Mouse (Mus musculus): ENCODE measurements around the gene Rprd1b. TPM values are rescaled to one million over a fixed set of nuclear protein-coding genes. Genes with fewer than 3 reads are reported as not detected.

Rprd1b gene
- polyA plus RNA-seq, 1 experiment from 2014 or later = 54.0 TPM

- H3K9me3 ChIP-seq = no peaks in the 10 kb centered on the region
- 0 out of 2 replicates have a peak, but pooled peaks cover 5% of the 10 kb centered on the region for H3K4me1 ChIP-seq
- H3K4me3 ChIP-seq = no peak overlapping the region
- no peak for DNase-seq (ENCODE audit: low spot score)
- no peak overlapping the region for H3K27ac ChIP-seq (replicated peaks)
- H3K36me3 ChIP-seq (replicated peaks) = peaks cover 93% of the 10 kb centered on the region
- no peaks in the 10 kb centered on the region for H3K27me3 ChIP-seq (replicated peaks; ENCODE audit: low read depth, poor library complexity, severe bottlenecking)
Observed at GRCm38 (mm10) chr2:158068444-158068971, 40.2 kb downstream of the Rprd1b start.

GRCm38 (mm10) chr2:158070885-158071632 lies 42.8 kb downstream of the Rprd1b start:
- no peak for DNase-seq (ENCODE audit: low spot score)
- H3K27ac ChIP-seq (replicated peaks) = no peak overlapping the region
- H3K27me3 ChIP-seq (replicated peaks; ENCODE audit: low read depth, poor library complexity, severe bottlenecking) = no peaks in the 10 kb centered on the region
- 86% methylated on average over 3 of the region's 3 CpGs for WGBS
- peaks cover 95% of the 10 kb centered on the region for H3K36me3 ChIP-seq (replicated peaks)
- H3K4me1 ChIP-seq = 0 out of 2 replicates have a peak, but pooled peaks cover 5% of the 10 kb centered on the region
- H3K4me3 ChIP-seq = no peak overlapping the region
- H3K9me3 ChIP-seq = no peaks in the 10 kb centered on the region

GRCm38 (mm10) chr2:158071633-158071995 lies 43.3 kb downstream of the Rprd1b start:
- DNase-seq (ENCODE audit: low spot score) = no peak
- Histone ChIP-seq H3K36me3 (replicated peaks) (peaks cover 95% of the 10 kb centered on the region), H3K9me3 (no peaks in the 10 kb centered on the region), H3K27ac (replicated peaks) (no peak overlapping the region), H3K4me1 (0 out of 2 replicates have a peak, but pooled peaks cover under 1% of the 10 kb centered on the region), H3K4me3 (no peak overlapping the region), H3K27me3 (replicated peaks; ENCODE audit: low read depth, poor library complexity, severe bottlenecking) (no peaks in the 10 kb centered on the region)
- WGBS = 83% methylated on average over 5 of the region's 5 CpGs

DNA sequence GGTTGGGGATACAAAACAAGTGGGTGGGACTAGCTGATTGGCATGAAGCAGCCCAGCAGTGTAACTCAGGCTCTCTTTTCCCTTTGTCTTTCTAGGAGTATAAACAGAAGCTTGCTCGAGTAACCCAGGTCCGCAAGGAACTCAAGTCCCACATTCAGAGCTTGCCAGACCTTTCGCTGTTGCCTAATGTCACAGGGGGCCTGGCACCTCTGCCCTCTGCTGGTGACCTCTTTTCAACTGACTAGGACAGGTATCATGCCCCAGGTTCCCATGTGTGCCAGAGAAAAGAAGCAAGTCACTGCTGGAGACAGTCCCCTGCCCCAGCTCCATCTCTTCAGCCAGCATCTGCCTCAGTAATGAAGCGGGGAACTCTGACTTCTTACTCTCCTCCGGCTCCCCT lies 46.5 kb downstream of the Rprd1b start:
- peaks cover 4% of the 10 kb centered on the region; the same call in 1 of the 2 replicates for H3K4me1 ChIP-seq
- no peaks in the 10 kb centered on the region for H3K9me3 ChIP-seq
- no peak overlapping the region for H3K4me3 ChIP-seq
- 85% methylated on average over 5 of the region's 5 CpGs for WGBS
- peaks cover 86% of the 10 kb centered on the region for H3K36me3 ChIP-seq (replicated peaks)
- H3K27me3 ChIP-seq (replicated peaks; ENCODE audit: low read depth, poor library complexity, severe bottlenecking) = no peaks in the 10 kb centered on the region
- no peak for DNase-seq (ENCODE audit: low spot score)
- no peak overlapping the region for H3K27ac ChIP-seq (replicated peaks)

DNA sequence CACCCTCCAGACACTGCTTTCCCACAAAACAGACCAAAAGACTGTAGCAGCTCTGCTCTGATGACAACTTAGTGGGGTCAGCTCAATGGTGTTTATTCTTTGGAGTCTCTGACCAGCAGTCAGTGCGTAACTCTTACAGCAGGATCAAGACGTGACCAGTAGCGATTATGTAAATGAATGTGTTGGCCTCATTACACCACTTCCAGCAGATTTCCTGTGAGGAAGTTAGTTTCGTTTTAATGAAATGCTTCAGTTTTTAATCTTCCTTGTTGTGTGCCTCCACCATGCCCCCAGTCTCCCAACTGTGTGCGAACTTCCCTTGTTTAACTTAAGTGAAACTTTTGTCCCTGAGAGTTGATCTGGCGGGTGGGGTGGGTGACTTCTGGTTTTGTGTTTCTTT lies 48.4 kb downstream of the Rprd1b start:
- H3K9me3 ChIP-seq = no peaks in the 10 kb centered on the region
- DNase-seq (ENCODE audit: low spot score) = no peak
- peaks cover 68% of the 10 kb centered on the region for H3K36me3 ChIP-seq (replicated peaks)
- H3K4me3 ChIP-seq = no peak overlapping the region
- no peaks in the 10 kb centered on the region for H3K27me3 ChIP-seq (replicated peaks; ENCODE audit: low read depth, poor library complexity, severe bottlenecking)
- WGBS = 93% methylated on average over 6 of the region's 6 CpGs
- H3K27ac ChIP-seq (replicated peaks) = no peak overlapping the region
- peaks cover 7% of the 10 kb centered on the region; the same call in 1 of the 2 replicates for H3K4me1 ChIP-seq

DNA sequence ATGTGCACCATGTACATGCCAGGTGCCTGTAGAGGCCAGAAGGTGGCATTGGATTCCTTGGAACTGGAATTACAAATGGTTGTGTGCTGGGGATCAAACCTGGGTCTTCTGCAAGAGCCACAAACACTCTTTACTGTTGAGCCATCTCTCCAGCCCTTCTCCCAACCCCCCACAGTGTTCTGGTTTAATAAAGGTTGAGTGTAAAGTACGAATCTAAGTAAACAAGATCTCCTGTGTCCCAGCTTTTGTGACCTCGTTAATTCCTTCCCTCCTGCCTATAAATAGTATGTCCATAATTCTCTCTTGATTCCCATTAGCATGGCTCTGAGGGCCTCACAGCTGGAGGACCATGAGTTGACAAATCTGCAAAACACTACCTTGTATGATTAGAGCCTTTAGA lies 49.7 kb downstream of the Rprd1b start:
- no peak for DNase-seq (ENCODE audit: low spot score)
- peaks cover 7% of the 10 kb centered on the region; the same call in 1 of the 2 replicates for H3K4me1 ChIP-seq
- peaks cover 55% of the 10 kb centered on the region for H3K36me3 ChIP-seq (replicated peaks)
- no peak overlapping the region for H3K4me3 ChIP-seq
- WGBS = 92% methylated on average over 2 of the region's 2 CpGs
- no peaks in the 10 kb centered on the region for H3K27me3 ChIP-seq (replicated peaks; ENCODE audit: low read depth, poor library complexity, severe bottlenecking)
- no peaks in the 10 kb centered on the region for H3K9me3 ChIP-seq
- H3K27ac ChIP-seq (replicated peaks) = no peak overlapping the region

DNA sequence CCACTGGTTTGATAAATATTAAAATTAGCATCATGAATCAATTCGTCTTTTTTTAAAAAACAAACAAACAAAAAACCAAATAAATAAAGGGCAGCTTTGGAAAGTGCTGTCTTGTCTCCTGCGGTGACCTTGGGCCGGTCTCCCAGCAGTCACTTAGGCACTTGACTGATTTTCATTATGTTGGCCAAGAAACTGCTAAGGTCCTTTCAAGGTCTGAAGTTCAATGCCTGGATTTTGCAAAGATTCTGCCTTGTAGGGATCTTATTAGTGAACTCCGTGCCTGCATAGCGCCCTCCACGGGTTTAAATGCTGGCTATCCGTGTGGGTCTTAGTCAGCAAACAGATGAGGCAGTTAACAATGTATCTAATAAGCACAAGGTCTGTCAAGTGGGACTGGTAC lies 50.7 kb downstream of the Rprd1b start:
- Histone ChIP-seq H3K9me3 (no peaks in the 10 kb centered on the region), H3K36me3 (replicated peaks) (peaks cover 45% of the 10 kb centered on the region), H3K27ac (replicated peaks) (no peak overlapping the region), H3K4me3 (no peak overlapping the region), H3K27me3 (replicated peaks; ENCODE audit: low read depth, poor library complexity, severe bottlenecking) (no peaks in the 10 kb centered on the region), H3K4me1 (peaks cover 7% of the 10 kb centered on the region; the same call in 1 of the 2 replicates)
- WGBS = 80% methylated on average over 7 of the region's 7 CpGs
- DNase-seq (ENCODE audit: low spot score) = no peak

- H3K4me1 ChIP-seq = peaks cover 7% of the 10 kb centered on the region; the same call in 1 of the 2 replicates
- 63% methylated on average over 9 of the region's 9 CpGs for WGBS
- H3K36me3 ChIP-seq (replicated peaks) = peaks cover 35% of the 10 kb centered on the region
- no peak for DNase-seq (ENCODE audit: low spot score)
- H3K27me3 ChIP-seq (replicated peaks; ENCODE audit: low read depth, poor library complexity, severe bottlenecking) = no peaks in the 10 kb centered on the region
- H3K27ac ChIP-seq (replicated peaks) = no peak overlapping the region; the same call in 1 of the 2 replicates
- no peak overlapping the region for H3K4me3 ChIP-seq
- no peaks in the 10 kb centered on the region for H3K9me3 ChIP-seq
Observed at GRCm38 (mm10) chr2:158079843-158080395, 51.6 kb downstream of the Rprd1b start.

DNA sequence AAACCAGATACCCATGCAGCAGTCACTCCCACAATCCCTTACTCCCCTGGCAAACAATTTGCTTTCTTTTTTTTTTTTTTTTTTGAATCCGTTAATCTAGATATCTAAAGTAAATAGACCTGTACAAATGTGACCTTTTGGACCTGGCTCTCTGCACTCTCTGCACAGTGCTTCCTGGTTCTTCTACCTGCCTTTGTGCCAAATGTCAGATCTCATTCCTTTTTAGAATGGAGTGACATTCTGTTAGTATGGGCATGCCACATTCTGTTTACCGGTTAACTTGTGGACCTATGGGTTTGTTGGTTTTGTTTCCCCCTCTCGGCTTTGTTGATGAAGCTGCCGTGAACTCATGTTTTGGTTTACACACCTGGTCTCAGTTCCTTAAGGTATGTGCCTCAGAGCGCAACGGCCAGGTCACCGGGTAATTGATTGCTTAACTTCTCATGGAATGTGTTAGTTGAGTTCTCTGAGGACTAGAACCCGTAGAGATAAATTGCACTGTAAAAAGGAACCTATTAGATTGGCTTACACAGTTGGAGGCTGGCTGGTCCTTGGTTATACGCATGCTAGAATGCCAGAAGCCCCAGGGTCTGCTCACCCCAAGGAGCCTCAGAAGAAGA lies 52.4 kb downstream of the Rprd1b start:
- no peak overlapping the region for H3K27ac ChIP-seq (replicated peaks)
- no peaks in the 10 kb centered on the region for H3K9me3 ChIP-seq
- H3K4me3 ChIP-seq = no peak overlapping the region
- no peak for DNase-seq (ENCODE audit: low spot score)
- peaks cover 7% of the 10 kb centered on the region; the same call in 1 of the 2 replicates for H3K4me1 ChIP-seq
- 82% methylated on average over 9 of the region's 9 CpGs for WGBS
- H3K27me3 ChIP-seq (replicated peaks; ENCODE audit: low read depth, poor library complexity, severe bottlenecking) = no peaks in the 10 kb centered on the region
- H3K36me3 ChIP-seq (replicated peaks) = peaks cover 27% of the 10 kb centered on the region

DNA sequence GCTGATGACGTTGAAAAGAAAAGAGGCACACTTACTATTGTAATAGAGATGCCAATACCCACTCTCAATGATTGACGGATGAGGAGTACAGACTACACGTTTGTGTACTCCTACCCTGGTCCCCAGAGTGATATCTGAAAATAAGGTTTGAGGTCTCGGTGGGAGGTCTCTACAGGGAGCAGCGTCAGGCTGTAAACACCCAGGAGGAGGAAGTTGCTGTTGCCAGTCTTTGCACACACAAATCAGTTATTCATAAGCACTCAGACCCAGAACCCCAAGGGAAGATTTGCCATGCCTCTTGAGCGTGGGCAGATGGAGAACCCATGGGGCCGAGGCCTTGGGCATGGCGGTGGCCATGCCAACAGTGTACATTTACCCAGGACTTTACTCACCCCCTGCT lies 56.2 kb downstream of the Rprd1b start:
- Histone ChIP-seq H3K27me3 (replicated peaks; ENCODE audit: low read depth, poor library complexity, severe bottlenecking) (no peaks in the 10 kb centered on the region), H3K36me3 (replicated peaks) (no peaks in the 10 kb centered on the region), H3K9me3 (no peaks in the 10 kb centered on the region), H3K27ac (replicated peaks) (no peak overlapping the region), H3K4me1 (peaks cover 7% of the 10 kb centered on the region; the same call in 1 of the 2 replicates), H3K4me3 (no peak overlapping the region)
- no peak for DNase-seq (ENCODE audit: low spot score)
- 60% methylated on average over 8 of the region's 8 CpGs for WGBS

DNA sequence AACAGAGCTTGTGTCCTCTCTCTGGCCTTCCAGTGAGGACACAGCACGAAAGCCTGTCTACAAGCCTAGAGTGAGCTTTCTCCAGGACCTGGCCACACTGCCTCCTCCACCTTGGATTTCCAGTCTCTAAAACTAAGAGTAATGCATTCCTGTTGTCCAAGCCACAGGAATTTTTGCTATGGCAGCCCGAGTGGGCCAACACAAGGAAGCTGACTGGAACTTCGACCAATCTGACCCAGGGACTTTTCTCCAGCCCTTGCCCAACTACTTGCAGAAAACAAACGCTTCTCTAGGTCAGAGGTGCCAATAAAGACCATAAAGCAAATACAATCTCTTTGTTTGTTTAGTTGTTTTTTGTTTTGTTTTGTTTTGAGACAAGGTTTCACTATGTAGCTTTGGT lies 61.8 kb downstream of the Rprd1b start:
- H3K27me3 ChIP-seq (replicated peaks; ENCODE audit: low read depth, poor library complexity, severe bottlenecking) = no peaks in the 10 kb centered on the region
- no peak overlapping the region for H3K27ac ChIP-seq (replicated peaks)
- 91% methylated on average over 4 of the region's 4 CpGs for WGBS
- DNase-seq (ENCODE audit: low spot score) = no peak
- no peak overlapping the region for H3K4me3 ChIP-seq
- H3K36me3 ChIP-seq (replicated peaks) = no peaks in the 10 kb centered on the region
- H3K4me1 ChIP-seq = peaks cover 12% of the 10 kb centered on the region
- no peaks in the 10 kb centered on the region for H3K9me3 ChIP-seq

- Histone ChIP-seq H3K27ac (replicated peaks) (no peak overlapping the region), H3K4me1 (peaks cover 15% of the 10 kb centered on the region), H3K27me3 (replicated peaks; ENCODE audit: low read depth, poor library complexity, severe bottlenecking) (no peaks in the 10 kb centered on the region), H3K9me3 (no peaks in the 10 kb centered on the region), H3K4me3 (no peak overlapping the region), H3K36me3 (replicated peaks) (no peaks in the 10 kb centered on the region)
- WGBS = 72% methylated on average over 5 of the region's 5 CpGs
- DNase-seq (ENCODE audit: low spot score) = no peak
Observed at GRCm38 (mm10) chr2:158093345-158093744, 65.0 kb downstream of the Rprd1b start.

Measured in embryonic facial prominence, embryonic 10.5 days (tissue).